Mouse (Mus musculus) cortical plate, adult 2 months (tissue): Measurements from ENCODE around the gene Gab2.

Source experiments
- CTCF ChIP-seq: fragments of 200-500 bp; IDR thresholded peaks from 2 replicates; pipeline ENCODE4 v1.5.1; 2011; ENCODE audit warnings: mild to moderate bottlenecking, control low read depth, low read length; ENCODE audit not compliant: insufficient read depth; ENCODE audit errors: extremely low read depth
- POLR2A ChIP-seq: fragments of 200-500 bp; IDR thresholded peaks from 2 replicates; pipeline ENCODE4 v1.6.1; 2011; ENCODE audit warnings: mild to moderate bottlenecking, low read length, control low read depth; ENCODE audit not compliant: insufficient read depth; ENCODE audit errors: extremely low read depth

DNA sequence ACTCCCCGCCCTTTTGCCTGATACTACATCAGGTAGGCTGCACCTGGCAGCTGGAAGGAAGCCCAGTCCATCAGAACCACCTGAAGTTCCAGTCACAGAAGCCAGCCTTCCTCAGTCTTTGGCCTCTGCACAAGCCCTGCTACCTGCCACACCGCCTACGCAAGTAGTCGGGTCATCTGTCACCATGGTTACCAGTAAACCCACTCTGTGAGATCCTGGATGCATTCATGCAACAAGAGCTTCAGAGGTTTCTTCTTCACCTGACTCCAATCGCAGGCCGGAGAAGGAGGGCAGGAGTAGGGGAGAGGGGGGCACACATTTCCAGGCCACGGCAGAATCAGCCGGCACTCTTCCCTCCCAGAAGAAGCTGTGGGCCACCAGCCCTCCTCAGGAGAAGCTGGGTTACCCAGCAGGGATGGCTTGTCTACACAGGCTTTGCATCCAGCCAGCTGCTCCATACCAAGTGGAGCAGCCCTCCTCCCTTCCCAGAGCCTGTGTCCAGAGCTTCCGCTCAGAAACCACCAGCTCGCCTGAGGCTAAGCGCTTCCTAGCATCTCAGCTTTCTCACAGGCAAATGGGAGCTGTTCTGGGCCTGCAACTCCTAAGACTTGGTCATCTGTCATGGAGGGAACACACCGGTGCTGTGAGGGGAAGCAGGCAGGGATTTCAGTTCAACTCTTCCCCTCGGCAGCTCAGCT lies 247.7 kb downstream of the Gab2 start:
- TF ChIP-seq POLR2A (no peak), CTCF (no peak)
